Mouse (Mus musculus) right cerebral cortex, postnatal 14 days (tissue): ENCODE results near the gene Tmprss6.

Source experiments
- DNase-seq: peaks from one replicate; pipeline ENCODE4 v3.0.0; 2022

The Tmprss6 gene

GRCm38 (mm10) chr15:78413083-78413718 is 55.2 kb downstream of the Tmprss6 start:
- DNase-seq = no peak

GRCm38 (mm10) chr15:78409570-78410052 is 58.8 kb downstream of the Tmprss6 start:
- no peak for DNase-seq

- DNase-seq = peak; percentile 81
Measured at GRCm38 (mm10) chr15:78406293-78406934, 62.0 kb downstream of the Tmprss6 start, which contains the start of gene Mpst. Mpst (plus strand) TSS chr15:78406416.

DNA sequence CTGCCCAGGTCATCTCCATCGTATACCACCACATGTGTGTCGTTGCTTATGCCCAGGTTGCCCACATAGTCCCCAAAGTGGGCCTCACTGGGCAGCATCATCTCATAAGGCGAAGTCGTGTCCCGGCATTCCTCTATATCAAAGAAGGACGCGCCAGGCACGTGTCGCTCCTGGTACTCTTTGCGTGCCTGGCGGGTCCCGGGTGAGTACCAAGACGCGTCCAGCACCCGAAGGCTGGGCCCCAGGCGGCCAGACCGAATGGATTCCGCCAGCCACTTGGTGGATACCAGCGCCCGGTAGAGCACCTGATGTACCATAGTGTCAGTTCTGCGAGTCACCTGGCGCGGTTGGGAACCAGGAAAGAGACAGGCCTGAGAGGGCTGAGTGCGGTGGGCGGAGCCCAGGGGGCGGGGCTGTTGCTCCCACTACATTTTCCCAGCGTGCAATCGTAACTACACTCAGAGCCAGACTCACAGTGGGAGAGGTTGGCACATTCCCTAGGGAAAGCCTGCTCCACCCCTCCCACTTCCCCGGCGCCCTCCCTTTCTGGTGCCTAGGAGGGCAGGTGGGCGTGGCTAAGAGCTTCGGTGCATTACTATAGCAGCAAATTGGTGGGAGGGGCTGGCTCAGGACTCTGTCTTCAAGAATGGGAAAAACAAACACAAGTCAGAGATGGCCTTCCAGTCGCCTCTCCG is 62.8 kb downstream of the Tmprss6 start, which contains the start of gene Tst:
Gene Tst (minus strand): TSS at position 391 of the 695 bp plus-strand sequence.
- DNase-seq = peak; percentile 84

DNA sequence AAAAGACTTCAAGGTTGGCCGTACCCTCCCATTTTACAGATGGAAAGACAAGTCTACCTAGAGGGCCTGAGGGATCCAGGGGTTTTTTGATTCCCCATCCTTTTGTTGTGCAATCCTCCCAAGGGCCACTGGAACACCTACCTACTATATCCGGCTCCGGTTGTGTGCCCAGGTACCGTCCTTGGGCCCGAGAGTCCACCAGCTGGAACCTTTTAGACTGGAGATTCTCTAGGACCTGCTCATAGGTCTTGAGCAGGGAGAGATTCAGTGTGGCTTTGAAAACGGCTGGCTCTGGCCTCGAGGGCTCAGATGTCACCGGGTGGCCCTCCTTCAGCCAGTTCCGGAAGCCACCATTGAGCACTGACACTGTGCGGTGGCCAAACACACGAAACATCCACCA is 63.3 kb downstream of the Tmprss6 start:
- no peak for DNase-seq

DNA sequence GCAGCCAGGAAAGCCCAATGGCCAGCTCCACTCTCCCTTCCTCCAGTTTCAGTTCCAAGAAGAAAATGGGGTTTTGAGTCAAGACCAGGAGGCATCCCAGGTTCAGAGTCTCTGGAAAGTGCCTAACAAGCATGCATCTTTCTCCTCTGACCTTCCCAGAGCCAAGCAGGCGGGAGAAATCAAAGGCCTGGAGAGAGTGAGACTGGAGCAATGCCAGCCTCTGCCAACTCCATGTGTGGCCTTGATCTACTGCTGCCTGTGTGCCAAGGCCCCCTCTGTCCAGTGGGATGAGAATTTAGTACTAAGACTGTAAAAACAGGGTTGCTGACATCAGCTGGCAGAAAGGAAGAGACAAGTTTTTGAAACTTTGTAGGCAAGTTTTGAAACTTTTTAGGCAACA is 64.5 kb downstream of the Tmprss6 start:
- no peak for DNase-seq

GRCm38 (mm10) chr15:78403301-78403741 is 65.1 kb downstream of the Tmprss6 start:
- DNase-seq = no peak

GRCm38 (mm10) chr15:78402423-78402822 is 66.0 kb downstream of the Tmprss6 start:
- no peak for DNase-seq

DNA sequence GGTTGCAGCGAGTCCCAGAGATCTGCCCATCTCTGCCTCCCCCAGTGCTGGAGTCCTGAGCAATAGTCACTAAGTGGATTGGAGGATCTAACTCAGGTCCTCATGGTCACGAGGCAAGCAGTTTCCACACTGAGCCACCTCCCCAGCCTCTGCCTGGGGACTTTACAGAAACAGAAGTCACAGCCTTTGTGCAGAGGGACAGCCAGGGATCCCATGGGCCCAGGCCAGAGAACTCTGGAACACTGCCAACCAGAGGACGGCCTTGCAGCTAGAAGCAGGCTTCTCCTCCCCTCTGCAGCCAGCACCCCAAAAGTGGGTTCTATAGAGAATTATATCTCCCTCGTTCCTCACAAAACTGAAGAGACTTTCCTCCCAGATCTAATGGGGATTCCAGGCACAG is 66.5 kb downstream of the Tmprss6 start:
- peak; percentile 54 for DNase-seq

GRCm38 (mm10) chr15:78401345-78401744 is 67.1 kb downstream of the Tmprss6 start:
- DNase-seq = no peak

GRCm38 (mm10) chr15:78395478-78395962 is 72.9 kb downstream of the Tmprss6 start, which contains the start of gene Tex33:
Tex33 (minus strand) TSS chr15:78395912.
- DNase-seq = no peak

DNA sequence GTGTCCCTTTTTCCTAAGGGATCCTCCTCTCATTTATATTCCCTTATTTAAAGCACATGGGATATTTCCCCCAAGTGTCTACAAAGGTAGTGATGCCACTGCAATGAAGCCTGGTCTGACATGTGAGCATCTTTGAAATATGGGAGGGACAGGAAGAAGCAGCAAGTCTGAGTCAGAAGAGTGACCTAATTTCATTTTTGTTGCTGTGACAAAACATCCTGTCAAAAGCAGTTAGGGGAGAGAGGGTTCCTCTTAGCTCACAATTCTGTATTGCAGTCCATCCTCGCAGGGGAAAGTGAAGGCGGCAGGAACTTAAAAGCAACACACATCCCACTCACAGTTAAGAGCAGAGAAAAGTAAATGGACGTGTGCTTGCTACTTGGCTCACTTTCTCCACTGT is 77.6 kb downstream of the Tmprss6 start:
- DNase-seq = no peak
